Mouse (Mus musculus) ES-E14 (cell line): ENCODE results near the gene Vps50. TPM values are rescaled to one million over a fixed set of nuclear protein-coding genes. Genes with fewer than 3 reads are reported as not detected.

Experiments used
- DNase-seq: peaks from one replicate; pipeline ENCODE4 v3.0.0-alpha.2; 2013; ENCODE audit warnings: low read depth, low spot score
- H3K27ac ChIP-seq: 2 replicates; pipeline ENCODE4 v1.5.1; 2012; ENCODE audit warnings: low read depth, mild to moderate bottlenecking, low read length, moderate library complexity, mixed read lengths; ENCODE audit not compliant: poor library complexity, insufficient read depth, severe bottlenecking
- H3K36me3 ChIP-seq: 2 replicates; pipeline ENCODE4 v1.6.1; 2012; ENCODE audit warnings: mild to moderate bottlenecking, low read length, moderate library complexity, mixed read lengths; ENCODE audit not compliant: control insufficient read depth, poor library complexity, insufficient read depth, severe bottlenecking
- H3K4me1 ChIP-seq, 2 experiments: fragments of 150-350 bp in 1 of 2; sonication (generic) in 1 of 2; 2 replicates each; pipeline ENCODE4 v1.6.1; 2012; ENCODE audit warnings: low read length in 2 of 2, mild to moderate bottlenecking in 1 of 2, mixed read lengths in 1 of 2; ENCODE audit not compliant: control insufficient read depth in 2 of 2, insufficient read depth in 2 of 2, poor library complexity in 1 of 2
- H3K4me3 ChIP-seq, 2 experiments: fragments of 150-350 bp in 1 of 2; sonication (generic) in 1 of 2; 2 replicates each; pipeline ENCODE4 v1.5.1; 2012; ENCODE audit warnings: low read length in 2 of 2, low read depth in 1 of 2, mild to moderate bottlenecking in 1 of 2, mixed read lengths in 1 of 2; ENCODE audit not compliant: insufficient read depth in 1 of 2, poor library complexity in 1 of 2, severe bottlenecking in 1 of 2
- H3K9ac ChIP-seq: 2 replicates; pipeline ENCODE4 v1.6.1; 2012; ENCODE audit warnings: low read depth, mild to moderate bottlenecking, low read length, mixed read lengths; ENCODE audit not compliant: poor library complexity, insufficient read depth, severe bottlenecking
- H3K9me3 ChIP-seq: fragments of 150-350 bp; sonication (generic); 2 replicates; pipeline ENCODE4 v1.6.1; 2012; ENCODE audit warnings: low read depth, mild to moderate bottlenecking, low read length; ENCODE audit not compliant: control insufficient read depth, insufficient read depth
- CHD2 ChIP-seq: IDR thresholded peaks from 2 replicates; pipeline ENCODE4 v1.6.1; 2014; ENCODE audit warnings: mild to moderate bottlenecking, low read depth, low read length, inconsistent platforms
- HCFC1 ChIP-seq: IDR thresholded peaks from 2 replicates; pipeline ENCODE4 v1.6.1; 2012; ENCODE audit warnings: low read length, inconsistent platforms, borderline replicate concordance; ENCODE audit not compliant: insufficient read depth
- MAFK ChIP-seq: IDR thresholded peaks from 2 replicates; pipeline ENCODE4 v1.6.1; 2014; ENCODE audit warnings: mild to moderate bottlenecking, low read depth, low read length, inconsistent platforms; ENCODE audit not compliant: insufficient read depth
- ZC3H11A ChIP-seq: IDR thresholded peaks from 2 replicates; pipeline ENCODE4 v1.6.1; 2012; ENCODE audit warnings: low read depth, mild to moderate bottlenecking, inconsistent platforms, low read length, borderline replicate concordance
- ZNF384 ChIP-seq: IDR thresholded peaks from 2 replicates; pipeline ENCODE4 v1.6.1; 2012; ENCODE audit warnings: low read depth, low read length, inconsistent platforms
- in situ Hi-C, 2 experiments: fragments of 600-800 bp; cut with MboI; formaldehyde crosslinking; loops; one replicate each; pipeline ENCODE4 v1.15.1; 2025; ENCODE audit warnings: low sequenced_read_pairs in 2 of 2, inconsistent platforms in 1 of 2; ENCODE audit not compliant: unreplicated experiment in 2 of 2
- total RNA-seq: library from RNA; depleted of rRNA; stranded (reverse); fragments of 300-350 nt; gene quantifications from 2 replicates; pipeline ENCODE4 v1.2.3, GENCODE M21; 2012

The Vps50 gene
- total RNA-seq, 1 experiment, result 39.1 TPM

GRCm38 (mm10) chr6:3511612-3512011, 13.4 kb downstream of the Vps50 start:
- DNase-seq, result no peak
- in situ Hi-C loops, result loop anchor here in 1 of 2 experiments (25.0 kb wide), 1 partner anchor 226 kb away; no protein-coding TSS in a partner anchor
- peak overlapping the region; percentile 47; the same call in 1 of the 2 replicates for H3K9ac ChIP-seq
- no peaks in the 10 kb centered on the region for H3K4me1 ChIP-seq
- 0 out of 2 replicates have a peak overlapping the region, but pooled peaks have one; percentile 36 for H3K27ac ChIP-seq
- no peaks in the 10 kb centered on the region for H3K36me3 ChIP-seq
- H3K4me3 ChIP-seq, result peak overlapping the region in 1 of 2 experiments; percentile 21; a peak in 1 of 4 replicates
- no peaks in the 10 kb centered on the region for H3K9me3 ChIP-seq
- TF ChIP-seq ZC3H11A (no peak), HCFC1 (no peak), ZNF384 (no peak), MAFK (no peak), CHD2 (no peak)

DNA sequence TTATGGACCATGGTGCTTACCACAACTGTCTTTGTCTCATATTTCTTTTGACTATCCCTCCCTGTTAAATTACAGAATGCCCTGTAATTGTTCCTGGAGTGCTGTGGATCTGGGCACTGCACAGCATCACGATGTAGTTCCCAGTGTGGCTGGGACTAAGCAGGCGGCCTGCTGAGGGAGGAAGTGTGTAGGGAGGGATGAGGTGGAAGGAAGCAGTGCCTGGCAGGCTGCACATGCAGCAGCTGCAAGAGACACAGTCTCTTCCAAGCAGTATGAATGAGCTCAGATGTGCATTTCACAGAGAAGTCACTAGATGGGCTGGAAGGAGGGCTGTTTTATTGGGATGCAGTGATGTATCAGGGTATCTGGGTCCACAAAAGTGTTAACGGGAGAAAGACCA, 14.4 kb downstream of the Vps50 start:
- Histone ChIP-seq H3K27ac (no peak overlapping the region), H3K4me3 (no peak overlapping the region), H3K9me3 (no peaks in the 10 kb centered on the region), H3K4me1 (no peaks in the 10 kb centered on the region; a peak in 1 of 4 replicates), H3K9ac (no peak overlapping the region), H3K36me3 (no peaks in the 10 kb centered on the region; the same call in 1 of the 2 replicates)
- DNase-seq, result no peak
- TF ChIP-seq CHD2 (no peak), ZC3H11A (no peak), HCFC1 (no peak), ZNF384 (no peak), MAFK (no peak)
- in situ Hi-C loops, result loop anchor here in 1 of 2 experiments (25.0 kb wide), 1 partner anchor 225 kb away; no protein-coding TSS in a partner anchor

GRCm38 (mm10) chr6:3528198-3528597, 30.0 kb downstream of the Vps50 start:
- no peak overlapping the region for H3K27ac ChIP-seq
- no peaks in the 10 kb centered on the region for H3K9me3 ChIP-seq
- no peak overlapping the region for H3K9ac ChIP-seq
- in situ Hi-C loops, result no loop called here
- peaks cover 1 to 3% of the 10 kb centered on the region in 2 experiments; a peak in 2 of 4 replicates for H3K4me1 ChIP-seq
- TF ChIP-seq MAFK (no peak), ZC3H11A (no peak), CHD2 (no peak), HCFC1 (no peak)
- H3K4me3 ChIP-seq, result no peak overlapping the region
- no peak for DNase-seq
- no peaks in the 10 kb centered on the region for H3K36me3 ChIP-seq

DNA sequence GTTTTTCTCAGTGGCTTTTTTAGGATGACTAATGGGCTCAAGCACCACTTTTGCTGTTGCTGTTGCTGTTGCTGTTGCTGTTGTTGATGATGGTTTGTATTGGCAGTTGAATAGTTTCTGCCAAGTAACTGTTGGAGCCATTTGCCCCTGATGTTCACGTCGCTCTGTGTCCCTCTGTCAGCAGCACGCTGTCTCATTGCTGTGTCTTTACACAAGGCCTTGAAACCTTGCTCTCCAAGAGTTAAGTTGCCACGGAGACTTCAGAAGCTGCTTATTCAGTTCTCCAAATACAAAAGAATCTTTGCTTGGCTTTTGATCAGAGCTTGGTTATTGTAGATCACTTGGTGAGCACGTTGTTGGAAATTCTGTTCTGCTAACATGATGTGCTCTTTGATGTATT, 33.3 kb downstream of the Vps50 start:
- no peak for DNase-seq
- H3K27ac ChIP-seq, result no peak overlapping the region
- H3K4me3 ChIP-seq, result no peak overlapping the region
- no peaks in the 10 kb centered on the region for H3K36me3 ChIP-seq
- H3K9ac ChIP-seq, result no peak overlapping the region
- in situ Hi-C loops, result no loop called here
- H3K4me1 ChIP-seq, result peaks cover under 1 to 4% of the 10 kb centered on the region in 2 experiments; a peak in 2 of 4 replicates
- no peak for TF ChIP-seq ZNF384
- no peak for TF ChIP-seq MAFK
- no peaks in the 10 kb centered on the region for H3K9me3 ChIP-seq

GRCm38 (mm10) chr6:3536048-3536447, 37.9 kb downstream of the Vps50 start:
- in situ Hi-C loops, result no loop called here
- DNase-seq, result no peak
- H3K4me1 ChIP-seq, result peaks cover 0 to 4% of the 10 kb centered on the region in 2 experiments; a peak in 1 of 4 replicates
- H3K9ac ChIP-seq, result no peak overlapping the region
- no peak overlapping the region for H3K27ac ChIP-seq
- no peak overlapping the region for H3K4me3 ChIP-seq
- no peaks in the 10 kb centered on the region; the same call in 1 of the 2 replicates for H3K36me3 ChIP-seq
- TF ChIP-seq ZNF384, result no peak
- no peak for TF ChIP-seq MAFK
- no peak for TF ChIP-seq CHD2
- TF ChIP-seq HCFC1, result no peak
- no peak for TF ChIP-seq ZC3H11A
- H3K9me3 ChIP-seq, result no peaks in the 10 kb centered on the region
